Comparison of ENCODE assay signal across 8 mouse cellular contexts in genomic region chr4:120277255-120277928, GRCm38 (mm10). TPM values are rescaled to one million over a fixed set of nuclear protein-coding genes. Genes with fewer than 3 reads are reported as not detected.
DNase-seq lines count a peak whose midpoint lies in the region; ATAC-seq lines count a peak whose summit lies in the region.

No protein-coding gene starts in this region.

- no peaks in the 10 kb centered on the region for H3K36me3 ChIP-seq in midbrain, embryonic 11.5 days (ENCODE audit: control insufficient read depth, insufficient read depth, low read length)

- H3K4me2 ChIP-seq in midbrain, embryonic 11.5 days: no peak overlapping the region

- no peak overlapping the region for H3K27ac ChIP-seq in midbrain, embryonic 11.5 days (ENCODE audit: low read depth, low read length)

- peaks cover 8% of the 10 kb centered on the region for H3K4me1 ChIP-seq in midbrain, embryonic 11.5 days (ENCODE audit: control insufficient read depth, insufficient read depth, low read length)

- H3K9me3 ChIP-seq in midbrain, embryonic 11.5 days (ENCODE audit: control insufficient read depth, low read length): no peaks in the 10 kb centered on the region

- 35% methylated on average over 4 of the region's 4 CpGs for WGBS in midbrain, embryonic 11.5 days

- H3K4me3 ChIP-seq in midbrain, embryonic 11.5 days (ENCODE audit: low read depth, low read length): no peak overlapping the region

- DNase-seq in ovary, postnatal 36 days (ENCODE audit: low spot score): peak; percentile 56
- DNase-seq in ovary, postnatal 14 days (ENCODE audit: low spot score): no peak
- DNase-seq in gastrocnemius, adult 8-10 months (ENCODE audit: low spot score in 2 of 2): peak; percentile 85 to 91
- DNase-seq in kidney, adult 8-10 months: peak; percentile 31 to 71
- peak; percentile 76 for DNase-seq in midbrain, embryonic 11.5 days (ENCODE audit: low spot score, missing footprints)
- DNase-seq in spleen, adult 12 weeks (ENCODE audit: low spot score): no peak
- no peak for DNase-seq in natural killer cell, adult 2 months (ENCODE audit: low spot score in 2 of 2)

- H3K27me3 ChIP-seq in midbrain, embryonic 11.5 days (ENCODE audit: control insufficient read depth, insufficient read depth, low read length): peaks cover 11% of the 10 kb centered on the region

- no peak overlapping the region for H3K9ac ChIP-seq in midbrain, embryonic 11.5 days (ENCODE audit: low read length)

- ATAC-seq in midbrain, embryonic 11.5 days (ENCODE audit: low FRiP score): no peak
- no peak for ATAC-seq in monocyte, adult 5-6 weeks (replicated peaks; ENCODE audit: insufficient number of reproducible peaks, low FRiP score, low TSS enrichment, poor library complexity, severe bottlenecking)

RNA-seq across cellular contexts. Expression of gene Foxo6, which starts 9.8 kb away (rescaled TPM):
- total RNA-seq in gastrocnemius, adult 8-10 months (2022): 1 to 10 TPM; 2.8 to 4.6 (median 3.9) TPM
- polyA plus RNA-seq in midbrain, embryonic 11.5 days (2014; fragmentation: Nextera tagmentation; extraction: Ambion mirVana): 0.11 and 0.25 TPM in 2 replicates
- not detected in 3 replicates for total RNA-seq in monocyte, adult 5-6 weeks (2017)

Comparison
In these comparisons a context has a peak if more than half of its experiments do, and no peak if none do; other contexts are left out.
1. DNase-seq: peak in ovary, postnatal 36 days (single experiment), gastrocnemius, adult 8-10 months (2 of 2), kidney, adult 8-10 months (2 of 2) and midbrain, embryonic 11.5 days (single experiment); none in ovary, postnatal 14 days (single experiment), spleen, adult 12 weeks (single experiment) and natural killer cell, adult 2 months (0 of 2).